Mouse (Mus musculus): ENCODE data around the gene Ythdf2.

Gene Ythdf2

DNA sequence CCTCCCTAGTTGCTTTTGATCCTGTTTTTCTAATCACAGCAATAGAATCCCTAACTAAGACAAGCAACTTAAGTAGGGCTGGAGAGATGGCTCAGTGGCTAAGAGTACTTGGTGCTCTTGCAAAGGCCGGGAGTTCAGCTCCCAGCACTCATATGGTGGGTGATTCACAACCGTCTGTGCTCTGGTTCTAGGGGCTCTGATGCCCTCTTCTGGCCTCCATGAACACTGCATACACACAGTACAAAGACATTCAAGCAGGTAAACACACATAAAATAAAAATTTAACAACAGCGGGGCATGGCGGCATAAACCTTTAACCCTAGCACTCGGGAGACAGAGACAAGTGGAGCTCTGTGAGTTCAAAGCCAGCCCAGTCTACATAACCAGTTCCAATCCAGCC is 65.9 kb downstream of the Ythdf2 start:
- DNase-seq (ENCODE audit: low spot score), result no peak

DNA sequence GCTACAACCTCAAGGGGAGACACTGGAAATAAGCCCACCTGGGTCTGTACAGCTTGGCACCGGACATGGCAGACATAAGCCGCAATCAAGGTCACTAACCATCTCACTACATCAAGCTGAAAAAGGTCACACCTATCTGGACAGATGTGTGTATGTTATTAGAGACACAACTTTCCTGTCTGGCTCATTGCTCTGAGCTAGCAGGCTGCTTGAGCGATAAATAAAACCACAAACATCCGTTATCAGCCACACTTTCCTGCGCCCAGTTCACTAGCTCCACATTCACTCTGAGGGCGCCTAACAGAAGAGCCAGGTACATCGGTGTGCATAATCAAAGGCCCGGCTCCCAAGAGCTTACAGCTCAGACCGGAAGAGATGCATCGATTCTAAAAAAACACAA is 67.0 kb downstream of the Ythdf2 start:
- DNase-seq (ENCODE audit: low spot score), result no peak

DNA sequence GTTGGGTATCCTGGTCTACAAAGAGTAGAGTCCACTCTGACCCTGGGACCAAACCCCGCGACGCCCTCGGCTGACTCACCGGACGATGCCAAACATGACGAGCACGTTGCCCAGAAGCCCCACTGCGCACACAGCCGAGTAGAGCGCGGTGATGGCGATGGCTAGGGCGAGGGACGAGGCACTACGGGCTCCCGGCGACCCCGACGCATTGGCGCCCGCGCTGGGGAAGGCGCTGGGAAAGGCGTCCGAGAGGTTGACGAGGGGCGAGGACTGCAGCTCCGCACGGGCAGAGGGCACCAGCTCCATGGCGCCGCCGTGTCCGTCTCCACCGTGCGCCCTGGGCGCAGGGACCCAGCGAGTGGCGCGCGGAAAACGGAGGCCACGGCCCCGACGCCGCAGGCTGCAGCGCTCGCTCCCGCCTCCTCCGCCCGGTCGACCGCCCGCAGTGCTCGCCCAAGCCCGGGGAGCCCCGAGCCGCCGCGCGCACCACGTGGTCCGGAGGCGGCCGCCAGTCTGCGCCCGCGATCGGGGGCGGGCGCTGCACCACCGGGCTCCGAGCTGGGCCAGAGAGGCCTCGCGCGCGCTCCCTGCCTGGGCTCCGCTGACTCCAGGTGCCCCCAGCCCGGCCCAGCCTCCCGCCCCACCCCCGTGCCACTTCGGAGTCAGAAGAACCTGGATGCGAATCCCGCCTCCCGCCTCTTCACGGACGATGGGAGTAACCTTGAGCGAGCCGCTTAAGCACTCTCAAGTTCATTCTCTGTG is 67.8 kb downstream of the Ythdf2 start, which contains the start of gene Oprd1:
TSS of gene Oprd1 (minus strand) at position 407 of the 762 bp plus-strand sequence.
- DNase-seq (ENCODE audit: low spot score), result no peak

DNA sequence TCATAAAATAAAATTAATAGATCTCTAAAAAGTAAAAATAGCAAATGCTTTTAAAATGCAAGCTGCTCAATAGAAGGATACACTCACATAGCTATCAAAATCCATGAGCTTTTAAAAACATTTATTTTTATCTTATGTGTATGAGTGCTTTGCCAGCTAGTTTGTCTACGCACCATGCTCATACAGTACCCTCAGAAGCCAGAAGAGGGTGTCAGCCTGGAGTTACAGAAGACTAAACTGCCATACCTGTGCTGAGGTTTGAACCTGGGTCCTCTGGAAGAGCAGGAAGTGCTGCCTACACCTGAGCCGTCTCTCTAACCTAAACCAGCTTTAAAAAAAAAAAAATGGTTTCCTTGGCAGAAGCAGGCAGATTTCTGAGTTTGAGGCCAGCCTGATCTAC is 73.5 kb downstream of the Ythdf2 start:
- no peak for DNase-seq (ENCODE audit: low spot score)

DNA sequence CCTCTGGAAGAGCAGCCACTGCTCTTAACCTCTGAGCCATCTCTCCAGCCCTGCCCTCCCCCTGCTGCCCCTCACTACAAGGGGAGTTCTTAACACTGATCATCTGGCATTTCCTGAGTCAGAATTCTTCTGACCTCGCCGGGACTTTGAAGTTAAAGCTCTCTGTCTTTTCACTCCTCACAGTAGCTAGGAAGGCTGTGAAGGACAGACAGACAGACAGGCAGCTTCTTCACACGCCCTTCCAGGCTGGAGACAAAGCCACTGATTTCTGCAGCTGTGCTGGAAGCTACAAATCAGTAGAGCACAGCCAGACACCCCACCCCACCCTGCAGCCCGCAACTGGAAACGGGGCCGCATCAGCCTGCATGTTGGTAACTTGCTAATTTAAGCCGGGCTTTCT is 75.1 kb downstream of the Ythdf2 start:
- no peak for DNase-seq (ENCODE audit: low spot score)

All from urinary bladder, postnatal 14 days (tissue).